Mouse (Mus musculus) heart, postnatal 0 days (tissue): ENCODE measurements around the gene Slc40a1.

Experiments
- CTCF ChIP-seq: IDR thresholded peaks from 2 replicates; pipeline ENCODE4 v1.5.1; 2016; ENCODE audit warnings: antibody characterized with exemption, control low read depth, low read depth
- EP300 ChIP-seq: IDR thresholded peaks from 2 replicates; pipeline ENCODE4 v1.6.1; 2016; ENCODE audit warnings: antibody characterized with exemption, low read depth

DNA sequence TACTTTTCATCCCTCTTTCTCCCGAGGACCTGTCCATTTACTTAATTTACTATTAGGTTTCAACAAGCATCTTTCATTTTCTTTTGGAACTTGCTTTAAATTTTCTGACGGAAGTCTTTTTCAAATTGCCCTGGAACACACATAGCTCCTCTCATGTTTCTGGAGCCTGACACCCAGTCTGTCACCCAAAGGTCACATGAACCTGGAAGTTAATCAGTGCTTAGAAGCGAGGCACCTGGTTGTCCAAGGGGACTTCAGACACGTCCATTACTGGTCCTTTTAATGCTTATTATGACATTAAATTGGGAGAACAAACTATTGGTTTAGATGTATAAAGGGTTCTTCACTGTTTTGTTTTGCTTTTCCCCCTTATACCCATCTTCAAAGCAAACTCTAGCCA, 3.0 kb downstream of the Slc40a1 start:
- TF ChIP-seq CTCF (no peak), EP300 (no peak)
